Mouse (Mus musculus) neural tube, embryonic 10.5 days (tissue): Measurements from ENCODE around the gene Epha10.
"Not testable (repeated sequence)": the region's sequence is repeated elsewhere in the genome, so short reads cannot be mapped to it uniquely, and the experiment has no call there.

ENCODE experiments used
- DNase-seq: peaks from one replicate; pipeline ENCODE4 v3.0.0-alpha.2; 2017; ENCODE audit warnings: low spot score; ENCODE audit errors: extremely low spot score

Epha10 gene

DNA sequence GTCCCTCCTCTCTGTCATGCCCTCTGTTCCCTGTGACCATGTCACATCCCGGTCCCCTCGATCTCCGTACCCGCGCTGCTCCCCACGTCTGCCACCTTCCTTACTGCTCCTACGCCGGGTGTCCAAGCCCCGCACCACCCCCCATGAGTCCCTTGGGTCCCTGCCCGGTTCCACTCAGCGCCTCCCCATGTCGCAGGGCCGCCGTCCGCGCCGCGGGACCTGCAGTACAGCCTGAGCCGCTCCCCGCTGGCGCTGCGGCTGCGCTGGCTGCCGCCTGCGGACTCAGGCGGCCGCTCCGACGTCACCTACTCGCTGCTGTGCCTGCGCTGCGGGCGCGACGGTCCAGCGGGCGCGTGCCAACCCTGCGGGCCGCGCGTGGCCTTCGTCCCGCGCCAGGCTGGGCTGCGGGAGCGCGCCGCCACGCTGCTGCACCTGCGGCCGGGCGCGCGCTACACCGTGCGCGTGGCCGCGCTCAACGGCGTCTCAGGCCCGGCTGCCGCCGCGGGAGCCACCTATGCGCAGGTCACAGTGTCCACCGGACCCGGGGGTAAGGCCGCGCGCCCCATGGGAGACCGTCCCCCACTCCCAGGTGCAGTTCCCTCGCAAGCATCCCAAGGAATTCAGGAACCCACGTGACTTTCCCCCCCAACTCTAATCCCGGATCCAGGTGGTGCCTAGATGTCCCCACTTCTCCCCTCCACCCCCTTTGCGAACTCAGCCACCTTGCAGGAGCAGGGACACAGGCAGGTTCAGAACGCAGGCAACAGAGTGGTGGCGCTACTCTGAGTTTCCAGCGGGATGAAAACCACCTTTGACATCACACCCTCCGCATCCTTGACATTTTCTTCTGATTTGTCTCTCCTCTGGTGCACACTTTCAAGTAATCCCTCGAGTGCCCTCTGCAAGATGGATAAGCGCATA is 14.1 kb downstream of the Epha10 start:
- peak; percentile 42 for DNase-seq

DNA sequence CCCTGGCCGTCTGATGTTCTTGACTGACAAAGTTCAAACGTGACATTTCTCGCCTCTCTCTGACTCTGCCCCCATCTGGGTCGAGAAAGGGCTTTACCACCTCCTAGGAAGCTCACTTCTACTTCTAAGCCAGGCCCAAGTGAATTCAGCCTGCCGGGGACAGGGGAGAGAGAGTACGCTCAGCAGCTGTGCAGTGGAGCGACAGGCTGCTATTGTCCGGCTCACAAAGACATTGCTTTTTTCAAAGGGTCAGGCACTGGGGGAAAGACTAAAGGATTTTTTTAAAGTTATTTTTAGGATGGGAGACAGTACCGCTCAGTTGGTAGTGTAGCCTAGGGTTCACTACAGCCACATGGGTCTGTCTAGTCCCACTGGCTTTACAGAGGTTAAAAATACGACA is 17.7 kb downstream of the Epha10 start:
- DNase-seq = no peak

DNA sequence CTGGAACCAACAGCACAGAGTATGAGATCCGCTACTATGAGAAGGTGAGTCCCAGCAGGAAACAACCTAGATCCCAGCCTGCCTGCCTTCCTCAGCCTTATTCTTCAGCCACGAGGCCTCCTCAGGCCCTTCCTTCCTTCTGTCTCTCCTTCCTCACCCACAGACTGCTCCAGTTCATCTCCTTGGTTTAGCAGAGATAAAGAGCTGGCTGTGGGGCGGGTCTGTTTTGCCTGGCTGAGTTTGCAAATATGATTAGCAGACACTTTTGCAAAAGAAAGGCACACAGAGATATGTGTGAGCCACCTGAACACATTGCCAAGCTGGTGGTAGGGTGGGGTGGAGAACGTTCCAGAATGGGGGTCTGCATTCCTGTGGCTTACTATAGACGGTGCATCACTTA is 19.2 kb downstream of the Epha10 start:
- no peak for DNase-seq

DNA sequence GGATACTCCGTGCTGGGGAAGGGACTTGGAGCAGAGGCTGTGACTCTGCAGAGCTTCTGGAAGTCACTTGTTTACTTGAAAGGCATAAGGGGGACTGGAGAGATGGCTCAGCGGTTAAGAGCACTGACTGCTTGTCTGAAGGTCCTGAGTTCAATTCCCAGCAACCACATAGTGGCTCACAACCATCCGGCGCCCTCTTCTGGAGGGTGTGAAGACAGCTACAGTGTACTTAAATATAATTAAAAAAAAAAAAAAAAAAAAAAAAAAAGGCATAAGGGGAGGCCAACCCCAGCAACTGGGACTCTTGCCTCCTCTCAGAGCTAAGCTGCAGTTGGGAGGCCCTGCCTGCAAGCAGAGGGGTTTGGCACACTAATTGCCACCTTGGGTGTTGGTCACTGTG is 24.7 kb downstream of the Epha10 start:
- no peak for DNase-seq

DNA sequence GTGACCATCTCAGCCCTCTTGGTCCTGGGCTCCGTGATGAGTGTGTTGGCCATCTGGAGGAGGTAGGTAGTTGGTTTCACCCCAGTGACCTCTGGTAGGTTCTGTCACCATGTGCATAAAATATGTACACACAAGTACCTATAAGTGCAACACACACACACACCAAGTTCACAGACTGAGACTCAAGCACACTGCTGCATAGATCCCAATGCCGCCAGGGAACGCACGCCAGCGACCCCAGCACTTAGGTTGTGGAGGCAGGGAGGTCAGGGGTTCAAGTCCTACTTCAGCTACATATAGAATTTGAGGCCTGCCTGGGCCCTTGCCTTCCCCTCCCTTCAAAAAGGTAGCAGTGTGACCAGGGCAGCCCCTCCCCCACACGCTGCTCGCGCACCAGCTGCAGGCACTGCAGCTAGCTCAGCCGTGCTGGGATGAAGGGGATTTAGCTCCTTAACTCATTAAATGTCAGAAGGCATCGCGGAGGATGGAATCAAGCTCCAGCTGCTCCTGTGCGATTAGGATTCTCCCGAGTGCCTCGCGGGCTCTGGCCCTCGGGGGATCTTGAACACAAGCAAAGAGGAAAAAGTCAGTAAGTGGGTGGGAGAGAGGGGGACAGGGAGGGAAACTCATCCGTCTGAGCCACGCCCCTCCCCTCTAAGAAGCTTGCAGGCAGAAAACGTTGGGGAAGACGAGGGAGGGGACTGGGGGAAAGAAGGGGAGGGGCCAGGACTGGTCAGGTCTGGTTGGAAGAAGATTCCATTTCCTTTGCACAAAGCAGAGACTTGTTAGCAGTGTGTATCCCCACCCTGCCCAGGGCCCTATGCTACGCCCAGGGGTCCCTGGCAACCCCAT is 25.5 kb downstream of the Epha10 start:
- DNase-seq = peak; percentile 61

DNA sequence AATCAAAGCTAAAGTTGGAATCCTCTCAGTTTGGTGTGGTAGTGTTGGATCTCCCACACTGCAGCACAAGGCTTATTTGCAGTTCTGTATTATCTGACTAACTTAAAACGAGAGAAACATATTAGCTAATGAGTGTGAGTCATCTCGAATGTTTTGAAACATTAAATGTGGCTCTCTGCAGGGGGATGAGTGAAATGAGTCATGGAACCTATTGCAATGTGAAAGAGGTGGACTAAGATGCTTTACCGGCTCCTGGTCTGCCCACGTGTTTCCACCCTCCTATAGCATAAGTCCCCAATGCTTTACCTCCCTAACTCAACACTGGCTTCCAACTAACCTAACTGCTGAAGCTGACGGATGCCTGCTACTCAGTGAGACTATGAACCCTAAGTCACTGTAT is 47.4 kb downstream of the Epha10 start:
- no peak for DNase-seq

DNA sequence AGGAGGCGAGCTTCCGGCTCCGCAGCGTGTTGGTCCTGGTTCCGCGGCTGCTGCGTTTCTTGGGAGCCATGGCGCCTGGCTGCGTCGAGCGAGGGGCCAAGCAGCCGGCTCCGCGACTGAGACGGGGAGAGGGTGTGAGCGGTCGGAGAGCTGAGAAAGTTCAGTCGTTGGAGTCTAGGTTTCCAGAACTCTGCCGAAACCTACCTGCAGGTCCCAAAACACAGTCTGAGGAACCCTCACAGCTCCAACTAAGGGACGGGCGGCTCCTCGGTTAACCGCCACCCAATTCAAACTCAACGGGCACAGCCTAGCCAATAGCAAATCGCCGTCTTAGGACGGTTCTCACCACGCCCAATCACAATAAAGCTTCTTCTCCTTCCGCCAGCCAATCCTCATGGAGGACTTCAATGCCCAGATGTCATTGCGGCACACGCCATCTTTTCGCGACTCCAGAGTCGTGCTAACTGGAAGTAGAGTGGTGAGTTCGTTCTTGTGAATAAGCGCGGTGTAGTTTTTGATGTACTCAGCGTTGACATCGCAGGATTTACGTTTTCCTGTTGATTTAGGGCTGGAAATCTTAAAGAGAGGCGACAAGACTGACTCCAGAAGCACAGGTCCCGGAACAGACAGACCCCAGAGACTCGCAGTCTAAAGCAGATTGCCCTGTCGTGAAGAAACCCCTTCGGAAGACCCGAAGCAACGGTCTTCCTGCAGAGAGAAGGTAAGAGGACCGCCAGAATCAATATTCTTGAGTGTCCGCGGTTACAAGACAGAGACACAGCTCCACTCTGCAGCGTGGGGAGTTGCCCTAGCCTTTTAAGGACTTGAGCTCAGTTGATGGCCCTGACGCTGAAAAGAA is 56.1 kb downstream of the Epha10 start, which contains the start of gene 9930104L06Rik:
9930104L06Rik (plus strand) TSS at position 436 of the 859 bp plus-strand sequence.
- DNase-seq = peak; percentile 91

DNA sequence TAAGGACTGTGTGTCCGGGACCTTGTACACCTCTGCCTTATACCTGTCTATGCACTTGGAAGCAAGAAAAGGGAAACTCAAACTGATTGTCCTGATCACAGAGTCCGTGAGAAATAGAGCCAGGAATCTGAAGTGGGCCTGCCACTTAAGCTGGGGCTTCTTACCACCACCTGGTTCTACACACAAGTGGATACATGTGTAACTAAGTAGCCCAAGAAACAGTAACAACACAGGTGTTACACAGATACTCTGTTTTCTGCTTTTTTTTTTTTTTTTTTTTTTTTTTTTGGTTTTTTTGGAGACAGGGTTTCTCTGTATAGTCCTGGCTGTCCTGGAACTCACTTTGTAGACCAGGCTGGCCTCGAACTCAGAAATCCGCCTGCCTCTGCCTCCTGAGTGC is 58.5 kb downstream of the Epha10 start, which contains the start of gene Cdca8:
Cdca8 (minus strand) TSS at position 101 of the 400 bp plus-strand sequence.
- DNase-seq = not testable (repeated sequence)

DNA sequence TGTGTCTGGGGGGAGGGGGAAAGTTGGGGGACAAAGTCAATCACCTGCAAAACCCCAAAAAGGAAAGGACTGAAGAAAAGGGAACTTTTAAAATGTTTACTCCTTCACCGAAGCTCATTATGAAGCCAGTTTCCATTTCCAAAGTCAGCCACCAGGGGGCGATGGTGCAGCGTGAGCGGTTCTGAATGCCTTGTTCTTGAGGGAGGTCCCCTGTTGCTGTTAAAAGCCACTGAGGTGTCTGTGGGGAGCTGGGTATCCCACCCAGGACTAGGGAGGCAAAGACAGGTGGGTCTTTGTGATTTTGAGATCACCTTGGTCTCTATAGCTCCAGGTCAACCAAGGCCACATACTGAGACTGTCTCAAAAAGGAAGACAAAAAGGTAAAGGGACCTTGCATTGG is 62.3 kb downstream of the Epha10 start:
- peak; percentile 92 for DNase-seq

DNA sequence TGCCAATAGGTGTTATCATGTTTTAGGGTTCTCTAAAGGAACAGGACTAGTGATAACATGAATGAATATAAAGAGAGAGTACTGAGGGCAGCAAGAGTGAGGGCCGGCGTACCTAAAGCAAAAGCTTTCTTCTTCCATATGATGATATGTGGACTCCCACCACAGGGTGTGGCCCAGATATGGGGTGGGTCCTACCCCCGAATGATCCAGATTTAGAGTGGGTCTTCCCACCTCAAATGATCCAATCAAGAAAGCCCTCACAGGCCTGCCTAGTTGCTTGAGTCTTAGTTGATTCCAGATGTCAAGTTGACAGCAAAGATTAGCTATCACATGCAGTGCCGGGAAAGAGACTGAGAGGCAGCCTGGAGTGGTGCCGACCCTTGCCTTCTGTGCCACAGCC is 63.1 kb downstream of the Epha10 start:
- no peak for DNase-seq

DNA sequence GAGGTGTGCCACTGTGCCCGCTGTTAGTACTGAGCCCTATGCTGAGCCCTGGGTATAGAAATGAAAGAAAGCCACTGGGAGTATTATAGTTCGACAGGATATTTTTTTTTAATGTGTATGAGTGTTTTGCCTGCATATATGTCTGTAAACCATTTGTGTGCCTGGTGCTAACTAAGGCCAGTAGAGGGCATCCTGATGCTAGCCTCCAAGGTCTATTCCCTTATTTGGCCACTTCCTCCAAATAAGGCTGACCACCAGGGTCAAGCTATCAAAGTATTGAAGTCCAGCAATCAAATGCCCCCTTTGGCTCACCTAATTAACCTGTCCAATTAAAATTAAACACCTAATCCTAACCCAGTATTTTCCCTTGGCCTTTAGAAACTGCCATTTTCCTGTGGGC is 64.3 kb downstream of the Epha10 start:
- no peak for DNase-seq

DNA sequence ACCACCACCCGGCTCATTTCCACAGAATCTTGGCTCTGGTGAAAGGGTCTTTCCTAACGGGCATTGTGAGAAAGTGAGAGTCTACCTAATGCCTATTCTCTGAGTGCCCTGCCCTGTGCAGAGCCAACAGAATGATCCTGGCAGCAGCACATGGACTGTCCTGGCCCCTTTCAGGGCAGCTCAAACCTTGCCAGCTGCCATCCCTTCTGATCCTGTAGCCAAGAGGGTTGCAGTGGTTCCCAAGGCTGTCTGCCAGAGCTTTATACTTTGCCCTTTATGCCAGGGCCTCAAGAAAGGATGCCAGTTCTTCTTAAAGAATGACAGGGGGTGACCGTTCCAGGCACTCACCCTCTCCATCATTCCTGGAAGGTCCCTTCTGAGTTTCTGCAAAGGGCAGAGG is 68.8 kb downstream of the Epha10 start:
- DNase-seq = no peak

DNA sequence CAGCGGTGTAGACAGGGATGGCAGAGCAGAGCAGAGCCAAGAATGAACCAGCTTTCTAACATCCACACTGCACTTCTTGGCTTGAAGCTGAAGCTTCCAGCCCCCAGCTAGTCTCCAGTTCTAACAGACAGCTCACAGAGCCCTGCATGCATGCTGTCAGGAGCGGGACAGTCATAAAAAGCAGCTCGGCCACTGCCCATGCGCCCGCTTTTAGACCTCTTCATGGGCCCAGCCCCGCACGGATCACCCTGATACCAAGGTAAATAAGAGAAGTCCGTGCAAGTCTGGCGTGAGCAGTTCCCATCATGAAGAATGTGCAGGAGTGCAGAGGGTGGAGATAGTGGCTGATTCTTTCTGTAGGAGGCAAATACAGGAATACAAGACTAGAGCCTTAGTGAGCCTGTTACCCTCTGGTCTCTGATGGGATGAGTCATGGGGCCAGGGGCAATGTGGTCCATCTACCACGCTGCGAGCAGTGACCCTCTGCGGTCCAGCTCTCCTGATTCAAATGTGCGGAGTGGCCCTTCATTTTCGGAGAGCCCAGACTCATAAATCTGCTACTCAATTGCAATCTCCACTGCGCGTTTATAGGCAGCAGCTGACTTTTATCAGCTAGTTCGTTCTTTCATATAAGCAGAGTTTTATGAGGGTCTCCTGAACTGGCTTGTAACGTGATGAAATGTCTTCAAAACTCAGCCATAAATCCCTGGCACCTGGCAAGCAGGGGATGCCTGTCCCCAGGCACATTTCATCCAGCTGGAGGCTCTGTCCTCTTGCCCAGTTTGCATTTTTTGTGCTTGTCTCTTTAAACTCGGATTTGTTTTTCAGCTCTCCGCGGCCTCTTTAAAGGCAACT is 69.7 kb downstream of the Epha10 start:
- no peak for DNase-seq

DNA sequence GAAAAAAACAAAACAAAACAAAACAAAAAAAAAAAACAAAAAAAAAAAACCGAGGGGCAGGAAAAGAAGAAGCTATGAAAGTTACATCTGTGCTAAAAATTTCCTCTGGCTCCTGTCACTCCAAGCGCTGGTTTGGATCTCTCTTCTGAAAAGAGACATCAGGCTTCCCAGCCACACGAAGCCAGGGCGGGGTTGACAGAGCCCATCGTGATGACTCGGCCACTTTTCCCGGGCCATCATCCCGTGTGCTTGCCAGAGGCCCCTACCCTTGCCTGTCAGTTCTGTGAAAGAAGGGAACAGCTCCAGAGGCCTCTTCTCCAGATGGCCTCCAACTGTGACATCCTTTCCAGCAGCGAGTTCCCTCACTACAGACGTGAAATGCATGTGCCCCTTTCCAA is 70.3 kb downstream of the Epha10 start:
- no peak for DNase-seq

DNA sequence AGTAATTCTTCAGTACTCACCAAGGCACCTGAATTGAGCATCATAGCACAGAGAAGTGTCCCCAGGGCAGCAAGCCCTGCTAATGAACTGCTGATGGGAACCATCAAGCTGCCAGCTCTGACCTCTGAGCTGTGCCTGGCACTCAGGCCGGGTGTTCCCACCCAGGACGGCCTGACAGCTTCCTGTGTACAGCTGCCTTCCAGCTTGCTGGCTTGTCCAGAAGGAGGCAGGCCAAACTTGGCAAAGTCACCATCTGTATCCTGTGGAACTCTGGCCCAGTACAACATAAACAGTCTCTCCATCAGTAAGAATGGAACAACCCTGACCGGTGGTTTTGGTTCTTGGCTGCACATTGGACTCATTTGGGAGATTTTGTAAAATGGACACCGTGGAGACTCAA is 72.8 kb downstream of the Epha10 start:
- no peak for DNase-seq

DNA sequence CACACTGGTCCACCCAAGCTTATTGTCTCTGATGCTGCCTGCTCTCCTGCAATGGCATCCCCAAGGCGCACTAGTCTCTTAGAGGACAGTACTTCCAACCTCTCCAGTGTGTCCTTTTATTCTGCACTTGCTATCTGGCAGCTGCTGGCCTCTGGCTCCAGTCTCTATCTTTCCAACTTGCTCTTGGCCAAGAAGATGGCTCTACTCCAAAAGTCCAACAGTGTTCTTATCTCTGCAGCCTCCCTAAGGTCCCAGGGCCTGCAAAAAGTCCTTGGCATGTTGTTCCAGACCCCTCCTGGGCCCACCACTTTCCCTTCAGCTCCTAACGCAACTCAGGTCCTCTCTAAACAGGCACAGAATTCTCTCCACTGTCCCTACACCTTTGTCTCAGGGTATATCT is 76.6 kb downstream of the Epha10 start:
- no peak for DNase-seq

DNA sequence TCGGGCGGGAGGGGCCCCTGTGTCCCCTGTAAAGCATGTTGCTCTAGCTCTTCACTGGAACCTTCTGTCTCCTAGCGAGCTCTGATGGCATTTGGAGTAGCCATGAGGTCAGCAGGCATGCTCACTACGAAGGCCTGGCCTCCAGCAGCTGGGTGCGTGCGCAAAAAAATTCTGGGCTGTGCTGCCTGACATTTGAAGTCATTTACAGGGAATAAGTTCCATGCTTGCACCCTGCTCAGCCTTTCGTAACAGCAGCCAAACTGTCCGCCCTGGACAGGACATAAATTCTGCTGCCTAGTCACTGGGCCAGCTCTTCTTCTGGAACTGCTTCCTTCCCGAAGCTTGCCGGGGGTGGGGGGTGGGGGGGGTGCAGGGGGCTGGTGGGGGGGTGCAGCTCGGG is 78.4 kb downstream of the Epha10 start:
- no peak for DNase-seq

DNA sequence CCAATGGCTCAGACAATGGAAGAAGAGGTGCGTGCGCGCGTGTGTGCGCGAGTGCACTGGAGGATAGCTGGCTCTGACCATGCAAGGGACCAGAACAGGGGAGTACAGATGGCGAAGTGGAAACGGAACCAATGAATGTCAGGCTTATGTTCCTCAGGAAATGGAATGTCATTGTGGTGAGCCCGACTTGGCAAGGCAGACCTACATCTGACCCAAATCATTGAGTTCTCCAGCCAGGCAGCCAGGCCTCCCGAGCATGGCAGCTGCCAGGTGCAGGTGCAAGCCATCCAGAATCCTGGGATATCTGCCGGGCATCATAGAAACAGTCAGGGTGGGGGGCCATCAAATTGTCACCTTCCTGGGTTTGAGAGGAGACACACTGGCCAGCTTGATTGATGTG is 80.2 kb downstream of the Epha10 start:
- no peak for DNase-seq

DNA sequence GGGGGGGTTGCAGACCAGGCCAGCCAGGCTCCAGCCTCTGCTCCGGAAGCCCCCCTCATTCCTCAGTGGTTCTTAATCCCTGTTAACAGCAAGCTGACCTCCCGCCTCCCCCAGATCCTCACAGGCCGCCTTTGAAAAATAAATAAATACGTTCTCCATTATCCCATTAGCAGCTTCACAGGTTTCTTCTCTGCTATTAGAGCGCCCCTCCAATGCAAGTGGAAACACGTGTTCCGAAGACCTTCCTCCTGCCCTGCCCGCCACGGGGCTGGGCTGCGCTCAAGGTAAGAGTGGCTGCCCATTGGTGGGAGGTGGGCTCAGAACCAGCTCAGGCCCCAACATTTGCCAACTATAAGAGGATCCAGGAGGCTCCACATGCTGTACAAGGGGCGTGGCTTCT is 81.9 kb downstream of the Epha10 start:
- no peak for DNase-seq

DNA sequence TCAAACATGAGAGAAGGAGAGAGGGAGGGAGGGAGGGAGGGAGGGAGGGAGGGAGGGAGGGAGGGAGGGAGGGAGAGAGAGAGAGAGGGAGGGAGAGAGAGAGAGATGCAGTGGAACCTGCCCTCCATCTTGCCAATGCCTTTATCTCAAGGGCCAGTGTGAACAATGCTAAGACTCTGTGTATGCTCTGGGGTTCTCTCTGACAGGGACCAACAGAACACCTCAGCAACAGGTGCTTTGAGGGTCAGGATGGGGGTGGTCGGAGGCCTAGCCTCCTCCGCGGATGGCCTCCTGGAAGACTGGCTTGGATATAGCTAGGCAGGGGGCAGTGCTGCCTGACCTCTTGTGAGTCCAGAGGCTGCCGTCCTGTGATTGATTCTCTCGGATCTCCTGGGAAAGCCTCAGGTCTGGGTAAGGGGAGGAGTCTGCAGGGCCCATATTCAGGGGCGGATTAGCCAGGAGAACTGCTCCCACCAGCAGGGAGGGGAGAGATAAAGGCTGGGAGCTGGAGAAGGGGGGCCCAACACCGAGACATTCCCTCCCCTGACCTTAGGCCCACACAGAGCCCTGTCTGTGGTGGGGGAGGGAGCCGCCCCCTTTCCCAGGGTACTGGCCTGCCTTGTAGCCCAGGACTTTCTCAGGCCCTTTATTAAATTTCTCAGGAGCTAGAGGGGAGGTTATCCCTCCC is 84.4 kb downstream of the Epha10 start:
- DNase-seq = peak; percentile 56
